Mouse (Mus musculus) layer of hippocampus, postnatal 36 days (tissue): ENCODE data around the gene Atp6v0a2. TPM values are rescaled to one million over a fixed set of nuclear protein-coding genes. Genes with fewer than 3 reads are reported as not detected.
"Not testable (repeated sequence)": the region's sequence is repeated elsewhere in the genome, so short reads cannot be mapped to it uniquely, and the experiment has no call there.

ENCODE experiments used
- DNase-seq, 2 experiments: peaks; one replicate each; pipeline ENCODE4 v3.0.0; 2022
- total RNA-seq, 2 experiments: library from RNA; stranded (reverse); gene quantifications; 2 replicates each; pipeline ENCODE4 v1.2.3; 2021

The Atp6v0a2 gene
- 10 to 100 TPM; 58.7 to 60.5 TPM for total RNA-seq

GRCm38 (mm10) chr5:124628448-124629363 is at the start of gene Atp6v0a2:
Gene Atp6v0a2, plus strand, starts transcription at chr5:124628576.
- DNase-seq: peak; percentile 92 to 93

- peak; percentile 92 to 93 for DNase-seq
Measured at GRCm38 (mm10) chr5:124578633-124579317, 49.6 kb upstream of the Atp6v0a2 start, which contains the start of the genes Eif2b1 and Gtf2h3. Gene Eif2b1, minus strand, starts transcription at chr5:124579131. Gene Gtf2h3, plus strand, starts transcription at chr5:124579140.

GRCm38 (mm10) chr5:124582515-124582914 is 45.9 kb upstream of the Atp6v0a2 start:
- no peak for DNase-seq

- DNase-seq: no peak
Measured at GRCm38 (mm10) chr5:124592768-124593167, 35.6 kb upstream of the Atp6v0a2 start.

GRCm38 (mm10) chr5:124598224-124599174 is 29.9 kb upstream of the Atp6v0a2 start:
- peak; percentile 89 to 91 for DNase-seq

GRCm38 (mm10) chr5:124599726-124600125 is 28.6 kb upstream of the Atp6v0a2 start:
- DNase-seq: not testable (repeated sequence)

GRCm38 (mm10) chr5:124602349-124602748 is 26.0 kb upstream of the Atp6v0a2 start:
- peak in 1 of 2 experiments; percentile 23 for DNase-seq

- DNase-seq: no peak
Measured at GRCm38 (mm10) chr5:124604296-124604695, 24.1 kb upstream of the Atp6v0a2 start.

GRCm38 (mm10) chr5:124605041-124605622 is 23.2 kb upstream of the Atp6v0a2 start:
- DNase-seq: no peak

GRCm38 (mm10) chr5:124610965-124611364 is 17.4 kb upstream of the Atp6v0a2 start:
- DNase-seq: no peak

- no peak for DNase-seq
Measured at GRCm38 (mm10) chr5:124614709-124615108, 13.7 kb upstream of the Atp6v0a2 start.

- no peak for DNase-seq
Measured at GRCm38 (mm10) chr5:124618711-124619110, 9.7 kb upstream of the Atp6v0a2 start.

- no peak for DNase-seq
Measured at GRCm38 (mm10) chr5:124621362-124621761, 7.0 kb upstream of the Atp6v0a2 start.

GRCm38 (mm10) chr5:124622890-124623289 is 5.5 kb upstream of the Atp6v0a2 start:
- peak in 1 of 2 experiments; percentile 19 for DNase-seq

GRCm38 (mm10) chr5:124624291-124624690 is 4.1 kb upstream of the Atp6v0a2 start:
- DNase-seq: no peak

- DNase-seq: no peak
Measured at GRCm38 (mm10) chr5:124629641-124630040, 1.3 kb downstream of the Atp6v0a2 start.

GRCm38 (mm10) chr5:124631685-124632084 is 3.3 kb downstream of the Atp6v0a2 start:
- no peak for DNase-seq

- DNase-seq: no peak
Measured at GRCm38 (mm10) chr5:124632461-124632860, 4.1 kb downstream of the Atp6v0a2 start.

- no peak for DNase-seq
Measured at GRCm38 (mm10) chr5:124633425-124633824, 5.0 kb downstream of the Atp6v0a2 start.

GRCm38 (mm10) chr5:124635068-124635467 is 6.7 kb downstream of the Atp6v0a2 start:
- DNase-seq: not testable (repeated sequence)

- no peak for DNase-seq
Measured at GRCm38 (mm10) chr5:124636139-124636538, 7.8 kb downstream of the Atp6v0a2 start.

GRCm38 (mm10) chr5:124636694-124637093 is 8.3 kb downstream of the Atp6v0a2 start:
- no peak for DNase-seq
